Mouse (Mus musculus) thymus, adult 2 months (tissue): Measurements from ENCODE around the gene Mageb1. TPM values are rescaled to one million over a fixed set of nuclear protein-coding genes. Genes with fewer than 3 reads are reported as not detected.
"Not testable (repeated sequence)": the region's sequence is repeated elsewhere in the genome, so short reads cannot be mapped to it uniquely, and the experiment has no call there.

Experiments
- DNase-seq: peaks from one replicate; pipeline ENCODE4 v3.0.0; 2021
- H3K27ac ChIP-seq: fragments of 200-500 bp; 2 replicates; pipeline ENCODE4 v1.5.1; 2012; ENCODE audit warnings: low read length, control low read depth; ENCODE audit not compliant: control insufficient read depth, insufficient read depth
- H3K27me3 ChIP-seq: fragments of 200-500 bp; 2 replicates; pipeline ENCODE4 v1.6.1; 2012; ENCODE audit warnings: mild to moderate bottlenecking, low read length, moderate library complexity, mixed read lengths; ENCODE audit not compliant: control insufficient read depth, insufficient read depth
- H3K36me3 ChIP-seq: fragments of 200-500 bp; 2 replicates; pipeline ENCODE4 v1.6.1; 2012; ENCODE audit warnings: mild to moderate bottlenecking, low read length, moderate library complexity; ENCODE audit not compliant: control insufficient read depth, insufficient read depth
- H3K4me1 ChIP-seq: fragments of 200-500 bp; replicated peaks from 2 replicates; pipeline ENCODE4 v1.6.1; 2012; ENCODE audit warnings: low read length; ENCODE audit not compliant: control insufficient read depth, insufficient read depth
- H3K4me3 ChIP-seq: fragments of 200-500 bp; 2 replicates; pipeline ENCODE4 v1.5.1; 2012; ENCODE audit warnings: mild to moderate bottlenecking, low read length, control low read depth, moderate library complexity; ENCODE audit not compliant: control insufficient read depth, insufficient read depth
- WGBS: fragments of 180-500 bp; shearing (Covaris S2); methylation state at CpG from one replicate; pipeline ENCODE4 v1.1.7; 2018; 5-methylcytosine and 5-hydroxymethylcytosine counted together
- polyA plus RNA-seq: library from polyadenylated mRNA; depleted of rRNA; stranded (reverse); fragments of >200 nt; gene quantifications from 2 replicates; pipeline ENCODE4 v1.2.3, GENCODE M21; 2012; rRNA removed

The Mageb1 gene
- not detected in 2 replicates for polyA plus RNA-seq

DNA sequence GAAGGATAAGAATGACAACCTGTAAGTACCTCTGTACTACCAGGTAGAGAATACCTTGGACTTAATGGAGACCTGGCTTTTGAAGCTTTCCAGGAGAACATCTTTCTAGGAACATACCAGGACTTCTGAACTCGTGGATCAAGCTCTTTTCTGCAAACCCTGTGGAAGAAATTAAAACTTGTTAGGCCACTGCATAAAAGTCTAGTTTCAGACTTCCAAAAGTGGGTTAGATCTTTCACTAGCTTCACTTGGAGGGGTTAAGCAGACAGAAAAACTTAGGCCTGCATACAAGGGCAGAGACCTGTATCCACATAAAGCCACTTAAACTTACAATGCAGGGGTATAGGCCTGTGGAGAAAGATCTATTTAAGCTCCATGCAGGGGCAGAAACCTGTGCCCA is at the start of gene Mageb1:
TSS of gene Mageb1 (minus strand) at position 101 of the 400 bp plus-strand sequence.
- WGBS: 36% methylated on average over 1 of the region's 1 CpGs
- not testable (repeated sequence) for H3K4me3 ChIP-seq, DNase-seq, H3K4me1 ChIP-seq, H3K36me3 ChIP-seq, H3K27me3 ChIP-seq, H3K27ac ChIP-seq

Other genes with a start within 250 kb of the Mageb1 start
- not detected in 2 replicates for gene Mageb5, start 233.3 kb downstream of the Mageb1 start, polyA plus RNA-seq